Mouse (Mus musculus): ENCODE data around the gene Gm21969. TPM values are rescaled to one million over a fixed set of nuclear protein-coding genes. Genes with fewer than 3 reads are reported as not detected.

Gene Gm21969
- not detected in 2 replicates for polyA plus RNA-seq (2016; fragmentation: Nextera tagmentation; extraction: Ambion mirVana)

DNA sequence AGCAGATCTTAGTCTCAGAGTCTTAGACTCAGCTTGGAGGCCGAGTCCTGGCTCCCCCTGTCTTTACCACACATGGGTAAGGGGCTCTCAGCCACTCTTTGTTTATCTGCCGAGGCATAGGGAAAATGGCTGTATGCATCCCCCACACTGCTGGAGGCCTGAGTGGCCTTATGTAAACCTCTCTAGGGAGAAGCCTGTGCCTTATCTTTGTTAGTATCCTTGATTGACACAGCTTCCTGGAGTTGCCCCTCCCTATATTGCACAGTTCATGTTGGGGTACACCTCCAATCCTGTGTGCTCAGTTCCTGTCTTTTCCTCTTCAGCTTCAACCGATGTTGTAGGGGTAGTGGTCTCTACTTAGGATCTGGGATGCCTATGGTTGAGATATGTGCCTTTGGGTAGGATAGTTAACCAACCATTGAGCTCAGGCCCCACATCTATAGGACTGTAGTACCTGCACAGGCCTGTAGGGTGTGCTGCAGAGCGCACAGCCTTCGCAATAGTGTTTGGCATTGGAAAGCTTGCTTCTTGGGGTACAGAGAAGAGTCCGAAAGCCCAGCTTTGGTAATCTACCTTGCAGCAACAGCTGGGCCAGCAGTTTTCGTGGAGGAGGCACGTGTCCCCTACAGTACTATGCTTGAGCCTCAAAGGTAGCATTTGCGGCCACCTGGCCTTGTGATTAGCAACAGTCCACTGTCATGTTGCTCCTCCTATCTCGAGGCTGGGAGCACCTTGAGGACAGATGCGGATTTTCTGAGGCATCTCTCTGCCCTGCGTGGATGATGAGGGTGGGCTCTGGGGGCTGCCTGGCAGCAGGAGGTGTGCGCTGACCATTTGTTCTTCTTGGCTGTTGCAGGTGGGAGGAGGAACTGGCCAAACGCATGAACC, at the start of gene Gm21969:
Gene Gm21969 (plus strand): TSS at position 830 of the 888 bp plus-strand sequence.
- Histone ChIP-seq H3K27ac (peak within 1 kb of the TSS; percentile 74), H3K9ac (no peak within 1 kb of the TSS)

GRCm38 (mm10) chr4:139555235-139555634, 47.8 kb upstream of the Gm21969 start:
- Histone ChIP-seq H3K27me3 (no peaks in the 10 kb centered on the region), H3K4me3 (no peak overlapping the region), H3K27ac (no peak overlapping the region), H3K9ac (no peak overlapping the region), H3K36me3 (no peaks in the 10 kb centered on the region), H3K9me3 (no peaks in the 10 kb centered on the region), H3K4me1 (no peaks in the 10 kb centered on the region), H3K4me2 (replicated peaks) (no peak overlapping the region)
- no peak for ATAC-seq (ENCODE audit: insufficient number of reproducible peaks, insufficient read depth, low FRiP score, low TSS enrichment)
- 81% methylated on average over 11 of the region's 11 CpGs for WGBS

More for the DNA sequence above, at the start of gene Gm21969:
- Histone ChIP-seq H3K27me3 (no peaks in the 10 kb centered on the region), H3K4me2 (replicated peaks) (no peak within 1 kb of the TSS), H3K9me3 (no peaks in the 10 kb centered on the region), H3K36me3 (peaks cover 9% of the 10 kb centered on the region; the same call in 1 of the 2 replicates), H3K4me3 (no peak within 1 kb of the TSS), H3K4me1 (peaks cover 44% of the 10 kb centered on the region)
- no peak for ATAC-seq (ENCODE audit: insufficient number of reproducible peaks, insufficient read depth, low FRiP score, low TSS enrichment)
- 54% methylated on average over 14 of the region's 14 CpGs for WGBS

DNA sequence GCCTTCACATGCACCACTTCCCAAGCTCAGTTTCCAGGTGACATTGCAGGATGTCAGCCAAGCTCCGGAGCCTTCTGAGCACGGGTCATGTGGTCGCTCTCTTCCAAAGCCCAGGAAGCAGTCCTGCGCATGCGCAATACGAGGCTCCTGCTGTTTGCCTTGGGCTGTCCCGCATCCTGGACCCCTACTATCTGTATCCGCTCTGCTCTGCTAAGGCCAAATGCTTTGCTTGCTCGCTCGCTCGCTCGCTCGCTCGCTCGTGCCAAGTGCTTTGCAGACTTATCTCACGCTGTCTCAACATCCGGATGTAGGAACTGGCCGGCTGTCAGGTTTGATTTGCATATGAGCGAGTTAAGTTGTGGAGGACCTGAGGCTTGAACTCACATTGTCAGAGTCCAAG, 47.0 kb upstream of the Gm21969 start:
- WGBS = 79% methylated on average over 19 of the region's 19 CpGs
- no peaks in the 10 kb centered on the region for H3K9me3 ChIP-seq
- H3K27ac ChIP-seq = no peak overlapping the region
- no peaks in the 10 kb centered on the region for H3K27me3 ChIP-seq
- H3K9ac ChIP-seq = no peak overlapping the region
- ATAC-seq (ENCODE audit: insufficient number of reproducible peaks, insufficient read depth, low FRiP score, low TSS enrichment) = no peak
- no peaks in the 10 kb centered on the region for H3K4me1 ChIP-seq
- no peak overlapping the region for H3K4me2 ChIP-seq (replicated peaks)
- H3K36me3 ChIP-seq = no peaks in the 10 kb centered on the region
- no peak overlapping the region for H3K4me3 ChIP-seq

GRCm38 (mm10) chr4:139568361-139568760, 34.6 kb upstream of the Gm21969 start:
- no peak overlapping the region for H3K27ac ChIP-seq
- no peaks in the 10 kb centered on the region for H3K36me3 ChIP-seq
- H3K27me3 ChIP-seq = no peaks in the 10 kb centered on the region
- ATAC-seq (ENCODE audit: insufficient number of reproducible peaks, insufficient read depth, low FRiP score, low TSS enrichment) = no peak
- WGBS = 82% methylated on average over 15 of the region's 15 CpGs
- no peaks in the 10 kb centered on the region for H3K9me3 ChIP-seq
- H3K4me2 ChIP-seq (replicated peaks) = no peak overlapping the region
- H3K4me3 ChIP-seq = no peak overlapping the region
- no peak overlapping the region for H3K9ac ChIP-seq
- no peaks in the 10 kb centered on the region for H3K4me1 ChIP-seq

DNA sequence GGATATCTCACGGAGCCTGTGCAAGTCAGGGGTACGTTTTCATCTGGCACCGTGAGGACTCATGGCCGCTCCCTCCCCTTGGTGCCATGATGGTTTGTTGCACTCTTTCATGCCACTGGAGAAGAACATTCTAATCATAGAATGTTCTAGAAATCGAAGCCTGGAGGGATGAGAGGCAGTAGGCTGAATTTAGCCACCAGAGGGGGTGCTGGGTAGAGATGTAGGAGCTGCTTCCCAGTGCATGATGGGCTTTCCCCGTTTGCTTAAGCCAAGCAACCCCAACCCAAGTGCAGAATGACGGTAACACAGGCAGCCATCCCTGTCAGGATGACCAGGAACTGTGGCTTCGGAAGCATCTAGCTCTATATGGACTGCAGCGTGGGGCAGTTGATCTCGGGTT, 32.2 kb upstream of the Gm21969 start:
- no peaks in the 10 kb centered on the region for H3K36me3 ChIP-seq
- no peak overlapping the region for H3K9ac ChIP-seq
- no peaks in the 10 kb centered on the region for H3K27me3 ChIP-seq
- whole genome bisulfite sequencing = 78% methylated on average over 10 of the region's 10 CpGs
- no peaks in the 10 kb centered on the region for H3K9me3 ChIP-seq
- no peak overlapping the region for H3K4me3 ChIP-seq
- no peak overlapping the region for H3K4me2 ChIP-seq (replicated peaks)
- ATAC-seq (ENCODE audit: insufficient number of reproducible peaks, insufficient read depth, low FRiP score, low TSS enrichment) = no peak
- H3K4me1 ChIP-seq = peaks cover 4% of the 10 kb centered on the region
- H3K27ac ChIP-seq = no peak overlapping the region

- WGBS = 85% methylated on average over 12 of the region's 12 CpGs
- ATAC-seq (ENCODE audit: insufficient number of reproducible peaks, insufficient read depth, low FRiP score, low TSS enrichment) = no peak
- Histone ChIP-seq H3K27me3 (no peaks in the 10 kb centered on the region), H3K36me3 (no peaks in the 10 kb centered on the region), H3K9ac (no peak overlapping the region), H3K27ac (no peak overlapping the region), H3K4me2 (replicated peaks) (no peak overlapping the region), H3K4me3 (no peak overlapping the region), H3K4me1 (peaks cover 23% of the 10 kb centered on the region), H3K9me3 (no peaks in the 10 kb centered on the region)
Observed at GRCm38 (mm10) chr4:139572928-139573512, 30.0 kb upstream of the Gm21969 start.

DNA sequence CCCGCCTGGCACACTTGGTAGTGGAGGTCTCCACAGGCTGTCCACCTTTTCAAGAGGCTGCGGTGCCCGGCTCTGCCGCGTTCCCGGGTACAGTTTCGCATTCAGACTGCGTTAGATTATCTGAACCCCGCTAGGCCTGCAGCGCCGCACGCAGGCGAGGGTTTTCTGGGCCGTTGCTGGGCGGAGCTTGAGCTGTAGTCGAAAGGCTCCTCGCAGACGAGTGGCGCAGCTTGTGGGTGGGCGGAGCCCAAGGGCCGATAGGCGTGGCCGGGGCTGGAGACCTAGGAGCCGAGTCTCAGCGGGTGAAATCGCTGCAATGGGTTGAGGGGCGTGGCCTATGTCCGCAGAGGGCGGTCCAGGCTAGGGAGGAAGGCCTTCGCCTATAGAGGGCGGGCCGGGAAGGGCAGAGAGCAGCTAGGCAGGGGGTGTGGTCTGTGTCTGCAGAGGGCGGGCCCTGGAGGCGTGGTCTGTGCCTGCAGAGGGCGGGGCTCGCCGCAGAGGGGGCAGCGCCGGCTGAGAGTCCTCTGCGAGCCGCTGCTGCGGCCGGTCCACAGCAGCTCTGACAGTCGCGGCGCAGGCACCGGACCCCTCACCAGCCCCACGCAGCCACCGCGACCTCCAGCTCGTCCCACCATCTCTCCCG, 28.7 kb upstream of the Gm21969 start:
- Histone ChIP-seq H3K27me3 (no peaks in the 10 kb centered on the region), H3K4me1 (peaks cover 34% of the 10 kb centered on the region), H3K27ac (peak overlapping the region; percentile 85), H3K4me2 (replicated peaks) (peak overlapping the region; percentile 97), H3K9me3 (no peaks in the 10 kb centered on the region), H3K4me3 (peak overlapping the region; percentile 75), H3K9ac (peak overlapping the region; percentile 89), H3K36me3 (no peaks in the 10 kb centered on the region)
- peak; percentile 93 for ATAC-seq (ENCODE audit: insufficient number of reproducible peaks, insufficient read depth, low FRiP score, low TSS enrichment)
- WGBS = under 1% methylated on average over 51 of the region's 52 CpGs

DNA sequence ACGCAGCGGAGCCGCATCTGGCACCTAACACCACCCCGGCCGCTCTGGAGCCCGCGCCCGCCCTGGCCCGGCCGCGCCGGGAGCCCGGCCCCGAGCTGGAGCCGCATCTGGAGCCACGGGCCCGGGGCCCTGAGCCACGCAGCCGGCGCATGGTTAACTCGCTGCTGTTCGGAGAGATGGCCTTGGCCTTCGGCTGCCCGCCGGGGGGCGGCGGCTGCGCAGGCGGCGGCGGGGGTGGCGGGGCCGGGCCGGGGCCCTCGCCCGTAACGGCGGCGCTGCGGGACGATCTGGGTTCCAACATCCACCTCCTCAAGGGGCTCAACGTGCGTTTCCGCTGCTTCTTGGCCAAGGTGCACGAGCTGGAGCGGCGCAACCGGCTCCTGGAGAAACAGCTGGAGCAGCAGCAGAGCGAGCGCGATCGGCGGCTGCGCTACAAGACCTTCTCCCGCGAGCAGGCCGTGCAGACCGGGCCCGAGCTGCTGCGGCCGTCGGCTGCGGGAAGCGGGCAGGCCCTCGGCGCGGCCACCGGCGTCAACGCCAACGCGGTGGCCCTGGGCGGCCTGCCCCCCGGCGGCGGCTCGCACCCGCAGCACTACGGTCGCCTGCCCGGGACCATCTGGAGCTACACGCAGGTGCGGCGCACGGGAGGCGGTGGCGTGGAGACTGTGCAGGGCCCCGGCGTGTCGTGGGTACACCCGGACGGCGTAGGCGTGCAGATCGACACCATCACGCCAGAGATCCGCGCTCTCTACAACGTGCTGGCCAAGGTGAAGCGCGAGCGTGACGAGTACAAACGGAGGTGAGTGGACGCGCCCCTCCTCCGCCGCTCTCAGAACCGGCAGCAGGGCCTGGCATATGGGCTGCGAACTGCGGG, 27.9 kb upstream of the Gm21969 start:
- peak; percentile 54; the same call in 1 of the 2 replicates for ATAC-seq (ENCODE audit: insufficient number of reproducible peaks, insufficient read depth, low FRiP score, low TSS enrichment)
- WGBS = under 1% methylated on average over 111 of the region's 111 CpGs
- H3K4me2 ChIP-seq (replicated peaks) = peak overlapping the region; percentile 97

GRCm38 (mm10) chr4:139575673-139576003, 27.3 kb upstream of the Gm21969 start:
- ATAC-seq (ENCODE audit: insufficient number of reproducible peaks, insufficient read depth, low FRiP score, low TSS enrichment) = no peak
- Histone ChIP-seq H3K4me3 (peak overlapping the region; percentile 75), H3K4me2 (replicated peaks) (peak overlapping the region; percentile 97), H3K36me3 (no peaks in the 10 kb centered on the region), H3K4me1 (peaks cover 47% of the 10 kb centered on the region), H3K9me3 (no peaks in the 10 kb centered on the region), H3K27me3 (no peaks in the 10 kb centered on the region), H3K9ac (peak overlapping the region; percentile 89), H3K27ac (no peak overlapping the region)
- 6% methylated on average over 14 of the region's 14 CpGs for WGBS

More for the DNA sequence above, 27.9 kb upstream of the Gm21969 start:
- H3K27ac ChIP-seq = peak overlapping the region; percentile 85
- H3K36me3 ChIP-seq = no peaks in the 10 kb centered on the region
- H3K9ac ChIP-seq = peak overlapping the region; percentile 89
- no peaks in the 10 kb centered on the region for H3K9me3 ChIP-seq
- peak overlapping the region; percentile 75 for H3K4me3 ChIP-seq
- H3K27me3 ChIP-seq = no peaks in the 10 kb centered on the region
- peaks cover 41% of the 10 kb centered on the region for H3K4me1 ChIP-seq

GRCm38 (mm10) chr4:139576251-139576880, 26.6 kb upstream of the Gm21969 start:
- ATAC-seq (ENCODE audit: insufficient number of reproducible peaks, insufficient read depth, low FRiP score, low TSS enrichment) = no peak
- Histone ChIP-seq H3K36me3 (no peaks in the 10 kb centered on the region), H3K4me2 (replicated peaks) (peak overlapping the region; percentile 97), H3K4me3 (peak overlapping the region; percentile 75), H3K4me1 (peaks cover 55% of the 10 kb centered on the region), H3K9ac (peak overlapping the region; percentile 35), H3K9me3 (no peaks in the 10 kb centered on the region), H3K27ac (0 out of 2 replicates have a peak overlapping the region, but pooled peaks have one; percentile 36), H3K27me3 (no peaks in the 10 kb centered on the region)
- 35% methylated on average over 14 of the region's 14 CpGs for WGBS

- no peak overlapping the region for H3K27ac ChIP-seq
- no peak for ATAC-seq (ENCODE audit: insufficient number of reproducible peaks, insufficient read depth, low FRiP score, low TSS enrichment)
- H3K4me1 ChIP-seq = peaks cover 61% of the 10 kb centered on the region
- H3K4me2 ChIP-seq (replicated peaks) = peak overlapping the region; percentile 97
- peak overlapping the region; percentile 35; the same call in 1 of the 2 replicates for H3K9ac ChIP-seq
- no peaks in the 10 kb centered on the region for H3K36me3 ChIP-seq
- H3K9me3 ChIP-seq = no peaks in the 10 kb centered on the region
- no peaks in the 10 kb centered on the region for H3K27me3 ChIP-seq
- 84% methylated on average over 7 of the region's 7 CpGs for WGBS
- no peak overlapping the region for H3K4me3 ChIP-seq
Observed at GRCm38 (mm10) chr4:139577006-139577405, 26.0 kb upstream of the Gm21969 start.
